Mouse (Mus musculus) limb, embryonic 13.5 days (tissue): Measurements from ENCODE around the gene Agmat. TPM values are rescaled to one million over a fixed set of nuclear protein-coding genes. Genes with fewer than 3 reads are reported as not detected.

Source experiments
- ATAC-seq: fragments of 200-750 bp; cut with Nextera tagmentation; 2 replicates; pipeline ENCODE4 v1.8.0; 2017; ENCODE audit warnings: low read depth, moderate number of reproducible peaks, moderate TSS enrichment; ENCODE audit not compliant: low FRiP score
- H3K27ac ChIP-seq: fragments of 300-500 bp; sonication (generic); 2 replicates; pipeline ENCODE4 v1.5.1; 2015; ENCODE audit warnings: inconsistent platforms, mild to moderate bottlenecking, moderate library complexity
- H3K27me3 ChIP-seq: fragments of 300-500 bp; sonication (generic); 2 replicates; pipeline ENCODE4 v1.6.1; 2015; ENCODE audit warnings: mild to moderate bottlenecking, inconsistent platforms
- H3K36me3 ChIP-seq: fragments of 300-500 bp; sonication (generic); 2 replicates; pipeline ENCODE4 v1.6.1; 2015; ENCODE audit warnings: inconsistent platforms, mild to moderate bottlenecking, moderate library complexity
- H3K4me1 ChIP-seq: fragments of 300-500 bp; sonication (generic); 2 replicates; pipeline ENCODE4 v1.6.1; 2015; ENCODE audit warnings: inconsistent platforms
- H3K4me2 ChIP-seq: fragments of 300-500 bp; sonication (generic); replicated peaks from 2 replicates; pipeline ENCODE4 v1.6.1; 2015; ENCODE audit warnings: inconsistent platforms, mild to moderate bottlenecking, moderate library complexity
- H3K4me3 ChIP-seq: fragments of 300-500 bp; sonication (generic); 2 replicates; pipeline ENCODE4 v1.5.1; 2015; ENCODE audit warnings: moderate library complexity, mild to moderate bottlenecking, inconsistent platforms
- H3K9ac ChIP-seq: fragments of 300-500 bp; sonication (generic); 2 replicates; pipeline ENCODE4 v1.6.1; 2015; ENCODE audit warnings: mild to moderate bottlenecking, inconsistent platforms
- H3K9me3 ChIP-seq: fragments of 300-500 bp; sonication (generic); 2 replicates; pipeline ENCODE4 v1.6.1; 2016; ENCODE audit warnings: inconsistent platforms
- WGBS: fragments of 180-500 bp; shearing (Covaris S2); methylation state at CpG from one replicate; pipeline ENCODE4 v1.1.7; 2015; 5-methylcytosine and 5-hydroxymethylcytosine counted together
- polyA plus RNA-seq: library from polyadenylated mRNA; unstranded; fragments of >200 nt; fragmentation: Nextera tagmentation; extraction: Ambion mirVana; gene quantifications from 2 replicates; pipeline ENCODE4 v1.2.1, GENCODE M21; 2015

Gene Agmat
- polyA plus RNA-seq, 1 experiment from 2014 or later: 0.13 TPM

DNA sequence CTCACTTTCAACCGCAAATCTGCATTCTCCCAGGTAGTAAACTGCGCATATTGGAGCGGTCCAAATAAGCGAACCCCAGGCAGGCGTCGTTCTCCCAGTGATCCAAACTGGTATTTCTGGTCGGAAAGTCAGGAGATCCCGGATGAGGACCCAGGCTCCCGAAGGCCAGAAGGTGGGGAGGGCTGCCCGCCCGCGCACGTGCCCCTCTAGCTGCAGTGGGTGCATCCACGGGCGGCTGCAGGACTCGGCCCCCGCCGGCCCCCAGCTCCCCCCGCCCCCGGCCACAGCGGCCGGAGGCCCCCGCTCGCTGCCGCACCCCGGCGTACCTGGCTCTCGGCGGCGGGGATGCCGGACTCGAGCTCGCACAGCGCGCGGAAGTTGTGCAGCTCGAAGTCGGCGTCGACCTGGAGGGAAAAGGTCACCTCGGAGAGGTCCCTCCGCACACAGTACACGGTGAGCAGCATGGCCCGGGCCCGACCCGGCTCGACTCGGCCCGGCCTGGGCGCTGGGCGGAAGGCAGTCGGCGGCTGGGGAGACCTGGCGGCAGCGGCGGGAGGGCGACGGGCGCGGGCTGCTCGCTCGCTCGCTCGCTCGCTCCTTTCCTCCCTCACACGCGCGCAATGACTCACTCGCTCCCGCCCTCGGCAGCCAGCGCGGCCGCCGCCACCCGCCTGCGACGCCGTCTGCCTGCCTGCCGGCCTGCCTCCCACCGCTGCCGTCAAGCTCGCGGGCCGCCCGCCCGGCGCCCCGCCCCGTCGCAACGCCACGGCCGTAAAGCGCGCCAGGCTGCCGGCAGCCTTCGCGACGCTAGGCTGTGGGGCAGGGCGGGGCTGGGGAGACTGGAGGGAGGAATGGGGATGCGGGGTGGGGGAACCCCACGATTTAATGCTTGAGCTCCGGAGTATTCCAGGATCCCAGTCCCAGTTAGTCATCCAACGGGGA, 23.5 kb upstream of the Agmat start, which contains the start of gene Ddi2:
TSS of gene Ddi2 (minus strand) at position 689 of the 942 bp plus-strand sequence.
- WGBS: 0% methylated on average over 99 of the region's 105 CpGs
- peak; percentile 86 for ATAC-seq
- Histone ChIP-seq H3K4me3 (peak within 1 kb of the TSS; percentile 100), H3K9ac (peak within 1 kb of the TSS; percentile 95), H3K36me3 (peaks cover 12% of the 10 kb centered on the region; the same call in 1 of the 2 replicates), H3K27me3 (no peaks in the 10 kb centered on the region), H3K9me3 (no peaks in the 10 kb centered on the region), H3K4me1 (peaks cover 24% of the 10 kb centered on the region), H3K4me2 (peak within 1 kb of the TSS; percentile 81), H3K27ac (peak within 1 kb of the TSS; percentile 92)

DNA sequence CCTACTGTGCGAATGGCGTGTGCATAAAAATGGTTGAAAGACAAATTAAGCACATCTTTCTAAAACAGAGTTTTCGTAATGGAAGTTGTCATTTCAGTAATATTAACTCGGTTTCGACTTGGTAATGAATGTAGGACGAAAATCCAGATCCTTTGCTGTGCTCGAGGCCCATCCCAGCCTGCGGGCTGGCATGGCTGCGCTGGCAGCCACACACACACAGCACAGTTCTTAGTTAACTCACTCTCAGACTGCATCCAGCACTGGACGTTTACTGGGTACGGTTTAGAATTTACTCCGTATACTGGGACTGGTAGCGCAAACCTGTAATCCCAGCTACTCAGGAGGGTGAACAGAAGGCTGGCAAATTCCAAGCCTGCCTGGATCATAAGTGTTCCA, 22.8 kb upstream of the Agmat start:
- Histone ChIP-seq H3K36me3 (peaks cover 12% of the 10 kb centered on the region; the same call in 1 of the 2 replicates), H3K4me1 (peaks cover 24% of the 10 kb centered on the region), H3K9me3 (no peaks in the 10 kb centered on the region), H3K4me2 (peak overlapping the region; percentile 81), H3K4me3 (peak overlapping the region; percentile 100), H3K27ac (peak overlapping the region; percentile 63; the same call in 1 of the 2 replicates), H3K9ac (peak overlapping the region; percentile 95), H3K27me3 (no peaks in the 10 kb centered on the region)
- 8% methylated on average over 13 of the region's 13 CpGs for WGBS
- ATAC-seq: peak; percentile 60; the same call in 1 of the 2 replicates

DNA sequence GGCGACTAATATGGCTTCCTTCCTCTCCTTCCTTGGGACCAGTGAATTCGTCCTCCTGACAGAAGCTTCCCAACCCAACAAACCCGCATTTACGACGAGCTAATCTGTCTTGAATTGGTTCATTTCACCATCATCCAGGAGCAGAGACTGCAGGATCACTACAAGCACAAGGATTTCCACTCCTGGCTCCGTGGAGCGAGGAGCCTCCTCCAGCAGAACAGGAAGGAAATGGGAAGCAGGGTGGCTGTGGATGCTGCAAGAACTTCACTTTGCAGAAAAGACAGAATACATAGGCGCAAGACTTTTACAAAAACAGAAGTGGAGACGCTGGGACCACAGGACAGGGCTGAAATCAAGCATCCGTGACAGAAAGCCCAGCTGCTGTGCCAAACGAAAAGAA, 21.9 kb upstream of the Agmat start:
- no peaks in the 10 kb centered on the region for H3K9me3 ChIP-seq
- H3K36me3 ChIP-seq: peaks cover 11% of the 10 kb centered on the region; the same call in 1 of the 2 replicates
- ATAC-seq: no peak
- WGBS: 57% methylated on average over 11 of the region's 11 CpGs
- no peak overlapping the region for H3K27ac ChIP-seq
- peaks cover 24% of the 10 kb centered on the region for H3K4me1 ChIP-seq
- H3K9ac ChIP-seq: no peak overlapping the region
- H3K4me2 ChIP-seq: no peak overlapping the region
- no peaks in the 10 kb centered on the region for H3K27me3 ChIP-seq
- no peak overlapping the region for H3K4me3 ChIP-seq

DNA sequence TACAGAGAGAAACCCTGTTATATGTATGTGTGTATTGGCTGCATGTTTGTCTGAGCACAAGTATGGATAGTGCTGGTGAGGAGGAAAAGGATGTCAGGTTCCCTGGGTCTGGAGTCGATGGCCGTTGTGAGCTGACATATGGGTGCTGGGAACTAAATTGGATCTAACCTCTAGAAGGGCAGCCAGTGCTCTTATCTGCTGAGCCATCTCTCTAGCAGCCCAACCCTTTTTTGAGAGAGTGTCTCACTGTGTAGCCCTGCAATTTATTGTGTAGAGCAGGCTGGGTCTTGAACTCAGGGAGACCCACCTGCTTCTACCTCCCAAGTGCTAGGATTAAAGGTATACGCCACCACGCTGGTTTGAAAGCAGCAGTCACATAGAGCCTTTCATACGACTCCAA, 21.2 kb upstream of the Agmat start:
- 81% methylated on average over 5 of the region's 5 CpGs for WGBS

DNA sequence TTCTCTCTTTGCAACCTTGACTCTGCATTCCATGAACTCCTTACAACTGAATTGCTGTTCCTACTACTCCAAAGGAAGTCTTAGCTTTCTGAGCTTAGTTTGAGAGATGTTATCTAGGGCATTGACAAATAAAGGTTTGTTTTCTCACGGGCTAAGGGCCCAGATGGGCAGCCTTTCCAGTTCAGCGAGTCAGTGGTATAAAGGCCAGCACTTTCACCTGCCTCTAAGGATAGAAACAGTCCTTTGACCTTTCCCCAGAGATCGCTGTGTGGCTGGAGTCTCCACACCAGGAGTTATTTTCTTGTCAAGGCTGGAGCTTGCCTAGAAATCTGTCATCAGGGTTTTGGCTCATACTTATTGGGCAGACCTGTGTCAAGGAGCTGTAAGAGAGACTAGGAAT, 20.7 kb upstream of the Agmat start:
- WGBS: 61% methylated on average over 3 of the region's 3 CpGs

More for the DNA sequence above, 21.2 kb upstream of the Agmat start:
- H3K9me3 ChIP-seq: no peaks in the 10 kb centered on the region
- H3K36me3 ChIP-seq: peaks cover 6% of the 10 kb centered on the region; the same call in 1 of the 2 replicates
- ATAC-seq: no peak
- no peak overlapping the region for H3K4me2 ChIP-seq
- H3K27ac ChIP-seq: no peak overlapping the region
- H3K4me3 ChIP-seq: no peak overlapping the region
- H3K27me3 ChIP-seq: no peaks in the 10 kb centered on the region
- no peak overlapping the region for H3K9ac ChIP-seq
- peaks cover 24% of the 10 kb centered on the region for H3K4me1 ChIP-seq

DNA sequence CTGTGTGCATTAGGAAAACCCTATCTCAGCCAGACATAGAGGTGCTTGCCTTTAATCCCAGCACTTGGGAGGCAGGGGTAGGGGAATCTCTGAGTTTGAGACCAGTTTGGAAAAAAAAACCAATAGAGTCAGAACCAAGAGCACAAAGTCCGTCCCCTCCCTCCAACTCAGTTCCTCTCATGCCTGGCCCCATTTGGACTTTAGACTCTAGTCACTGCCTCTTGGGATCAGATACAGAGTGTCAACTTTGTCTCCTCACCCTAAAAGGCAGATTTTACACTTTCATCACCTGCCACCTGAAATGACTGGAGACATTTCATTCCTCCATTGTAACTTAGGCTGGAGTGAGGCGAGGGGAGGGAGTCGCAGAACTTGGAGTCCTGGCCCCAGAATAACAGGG, 17.2 kb upstream of the Agmat start:
- Histone ChIP-seq H3K9me3 (no peaks in the 10 kb centered on the region), H3K27me3 (no peaks in the 10 kb centered on the region), H3K36me3 (no peaks in the 10 kb centered on the region), H3K4me3 (no peak overlapping the region), H3K9ac (no peak overlapping the region), H3K27ac (no peak overlapping the region), H3K4me1 (peaks cover 1% of the 10 kb centered on the region; the same call in 1 of the 2 replicates), H3K4me2 (no peak overlapping the region)
- no peak for ATAC-seq
- WGBS: 76% methylated on average over 3 of the region's 3 CpGs

More for the DNA sequence above, 20.7 kb upstream of the Agmat start:
- no peak overlapping the region for H3K9ac ChIP-seq
- peaks cover under 1% of the 10 kb centered on the region; the same call in 1 of the 2 replicates for H3K36me3 ChIP-seq
- no peak for ATAC-seq
- H3K27me3 ChIP-seq: no peaks in the 10 kb centered on the region
- H3K4me2 ChIP-seq: no peak overlapping the region
- H3K9me3 ChIP-seq: no peaks in the 10 kb centered on the region
- no peak overlapping the region for H3K4me3 ChIP-seq
- peaks cover 24% of the 10 kb centered on the region for H3K4me1 ChIP-seq
- no peak overlapping the region for H3K27ac ChIP-seq

DNA sequence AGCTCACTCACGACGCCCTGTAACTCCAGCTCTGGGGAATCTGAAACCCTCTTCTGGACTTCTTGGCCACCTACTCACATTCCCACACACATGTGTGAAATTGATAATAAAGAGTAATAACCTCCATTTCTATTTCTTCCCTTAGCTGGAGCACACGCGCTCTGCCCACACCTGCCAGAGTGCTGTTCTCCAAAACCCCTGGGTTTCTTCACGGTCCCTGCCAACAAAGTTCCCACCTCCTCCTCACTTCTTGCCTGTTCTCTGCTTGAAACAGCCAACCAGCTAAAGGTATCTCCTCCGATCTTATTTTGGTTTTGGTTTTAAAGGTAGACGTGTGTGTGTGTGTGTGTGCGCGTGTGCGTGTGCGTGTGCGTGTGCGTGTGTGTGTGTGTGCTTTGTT, 16.1 kb upstream of the Agmat start:
- Histone ChIP-seq H3K9ac (no peak overlapping the region), H3K27ac (no peak overlapping the region), H3K4me3 (no peak overlapping the region), H3K4me1 (peaks cover 9% of the 10 kb centered on the region), H3K4me2 (no peak overlapping the region), H3K36me3 (no peaks in the 10 kb centered on the region), H3K9me3 (no peaks in the 10 kb centered on the region), H3K27me3 (no peaks in the 10 kb centered on the region)
- no peak for ATAC-seq
- WGBS: 83% methylated on average over 13 of the region's 13 CpGs

DNA sequence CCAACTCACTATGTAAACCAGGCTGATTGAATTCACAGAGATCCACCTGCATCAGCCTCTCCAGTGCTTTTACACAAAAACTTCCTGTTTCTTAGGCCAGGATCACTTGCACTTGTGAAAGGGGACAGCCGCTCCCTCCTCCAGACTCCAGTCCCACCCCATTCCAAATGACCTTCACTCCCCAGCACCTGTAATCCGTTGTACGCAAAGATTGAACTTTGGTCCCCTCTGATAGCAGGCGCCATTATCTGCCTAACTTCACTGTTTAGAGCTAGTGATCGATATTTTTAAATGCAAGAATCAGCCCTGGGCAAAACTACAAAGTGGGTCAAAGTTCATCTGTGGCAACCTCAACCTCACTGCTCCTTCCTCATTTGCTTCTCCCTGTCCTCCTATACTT, 14.7 kb upstream of the Agmat start:
- ATAC-seq: no peak
- Histone ChIP-seq H3K4me1 (peaks cover 9% of the 10 kb centered on the region), H3K4me3 (no peak overlapping the region), H3K36me3 (no peaks in the 10 kb centered on the region), H3K9ac (no peak overlapping the region), H3K27ac (no peak overlapping the region), H3K9me3 (no peaks in the 10 kb centered on the region), H3K4me2 (no peak overlapping the region), H3K27me3 (no peaks in the 10 kb centered on the region)
- WGBS: 78% methylated on average over 5 of the region's 5 CpGs

- Histone ChIP-seq H3K4me2 (peak overlapping the region; percentile 65), H3K4me1 (peaks cover 9% of the 10 kb centered on the region), H3K27ac (peak overlapping the region; percentile 34; the same call in 1 of the 2 replicates), H3K9ac (peak overlapping the region; percentile 58), H3K27me3 (no peaks in the 10 kb centered on the region), H3K9me3 (no peaks in the 10 kb centered on the region), H3K36me3 (no peaks in the 10 kb centered on the region), H3K4me3 (peak overlapping the region; percentile 42)
- ATAC-seq: peak; percentile 98
- 6% methylated on average over 24 of the region's 24 CpGs for WGBS
Observed at GRCm38 (mm10) chr4:141734446-141735205, 11.8 kb upstream of the Agmat start.

DNA sequence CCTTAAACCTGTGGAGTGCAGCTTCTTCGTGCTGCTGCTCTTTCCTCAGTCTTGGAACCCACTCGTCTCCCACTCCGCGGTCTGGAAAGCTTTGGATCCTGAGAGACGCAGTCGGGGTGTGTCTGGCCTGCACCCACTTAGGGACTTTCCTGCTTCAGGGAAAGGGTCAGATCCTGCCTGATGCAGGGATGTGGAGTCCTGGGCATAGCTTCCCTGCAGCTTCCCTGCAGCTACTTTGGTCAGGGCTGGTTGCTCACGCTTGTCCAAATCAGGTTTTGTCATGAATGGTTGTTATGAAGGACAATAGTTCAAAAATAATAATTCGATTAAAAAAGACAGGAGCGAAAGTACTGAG, 11.3 kb upstream of the Agmat start:
- peak overlapping the region; percentile 65 for H3K4me2 ChIP-seq
- no peaks in the 10 kb centered on the region for H3K27me3 ChIP-seq
- ATAC-seq: no peak
- peak overlapping the region; percentile 58 for H3K9ac ChIP-seq
- H3K4me1 ChIP-seq: peaks cover 9% of the 10 kb centered on the region
- H3K9me3 ChIP-seq: no peaks in the 10 kb centered on the region
- WGBS: 26% methylated on average over 9 of the region's 9 CpGs
- peak overlapping the region; percentile 42 for H3K4me3 ChIP-seq
- H3K27ac ChIP-seq: peak overlapping the region; percentile 2; the same call in 1 of the 2 replicates
- H3K36me3 ChIP-seq: no peaks in the 10 kb centered on the region

GRCm38 (mm10) chr4:141736856-141737255, 9.6 kb upstream of the Agmat start:
- H3K27me3 ChIP-seq: no peaks in the 10 kb centered on the region
- H3K9ac ChIP-seq: no peak overlapping the region
- no peak overlapping the region for H3K27ac ChIP-seq
- H3K4me3 ChIP-seq: no peak overlapping the region
- no peaks in the 10 kb centered on the region for H3K36me3 ChIP-seq
- H3K4me1 ChIP-seq: peaks cover 9% of the 10 kb centered on the region
- no peak overlapping the region for H3K4me2 ChIP-seq
- 69% methylated on average over 4 of the region's 4 CpGs for WGBS
- ATAC-seq: no peak
- H3K9me3 ChIP-seq: no peaks in the 10 kb centered on the region

GRCm38 (mm10) chr4:141738015-141738414, 8.5 kb upstream of the Agmat start:
- H3K4me3 ChIP-seq: no peak overlapping the region
- no peaks in the 10 kb centered on the region for H3K27me3 ChIP-seq
- 67% methylated on average over 8 of the region's 8 CpGs for WGBS
- no peaks in the 10 kb centered on the region for H3K9me3 ChIP-seq
- no peak overlapping the region for H3K9ac ChIP-seq
- no peak overlapping the region for H3K27ac ChIP-seq
- ATAC-seq: no peak
- H3K36me3 ChIP-seq: no peaks in the 10 kb centered on the region
- H3K4me2 ChIP-seq: no peak overlapping the region
- H3K4me1 ChIP-seq: peaks cover 9% of the 10 kb centered on the region
